Mouse (Mus musculus) kidney, postnatal 0 days (tissue): ENCODE measurements around the gene Sf1. TPM values are rescaled to one million over a fixed set of nuclear protein-coding genes. Genes with fewer than 3 reads are reported as not detected.

ENCODE experiments used
- ATAC-seq: fragments of 200-750 bp; cut with Nextera tagmentation; replicated peaks from 2 replicates; pipeline ENCODE4 v1.8.0; 2017; ENCODE audit warnings: low read depth, moderate number of reproducible peaks, moderate TSS enrichment, moderate library complexity; ENCODE audit not compliant: low FRiP score
- DNase-seq: peaks from one replicate; pipeline ENCODE4 v3.0.0-alpha.2; 2016; ENCODE audit warnings: low spot score
- H3K27ac ChIP-seq: fragments of 300-500 bp; sonication (generic); 2 replicates; pipeline ENCODE4 v1.5.1; 2014; ENCODE audit warnings: mild to moderate bottlenecking
- H3K27me3 ChIP-seq: fragments of 300-500 bp; sonication (generic); 2 replicates; pipeline ENCODE4 v1.6.1; 2014; ENCODE audit warnings: low read length, mixed read lengths; ENCODE audit not compliant: insufficient read depth
- H3K36me3 ChIP-seq: fragments of 300-500 bp; sonication (generic); 2 replicates; pipeline ENCODE4 v1.6.1; 2014; ENCODE audit warnings: low read length, mixed read lengths; ENCODE audit not compliant: insufficient read depth
- H3K4me1 ChIP-seq: fragments of 300-500 bp; sonication (generic); replicated peaks from 2 replicates; pipeline ENCODE4 v1.6.1; 2014; ENCODE audit warnings: antibody characterized with exemption, low read length, mixed read lengths; ENCODE audit not compliant: insufficient read depth
- H3K4me2 ChIP-seq: fragments of 300-500 bp; sonication (generic); 2 replicates; pipeline ENCODE4 v1.6.1; 2014; ENCODE audit warnings: mild to moderate bottlenecking, low read length, moderate library complexity, mixed read lengths
- H3K4me3 ChIP-seq: fragments of 300-500 bp; sonication (generic); replicated peaks from 2 replicates; pipeline ENCODE4 v1.5.1; 2014; ENCODE audit warnings: low read depth, low read length
- H3K9ac ChIP-seq: fragments of 300-500 bp; sonication (generic); 2 replicates; pipeline ENCODE4 v1.6.1; 2014; ENCODE audit warnings: low read depth, low read length
- H3K9me3 ChIP-seq: fragments of 300-500 bp; sonication (generic); replicated peaks from 2 replicates; pipeline ENCODE4 v1.6.1; 2016; ENCODE audit warnings: low read length, inconsistent platforms, mixed read lengths
- CTCF ChIP-seq: IDR thresholded peaks from 2 replicates; pipeline ENCODE4 v1.5.1; 2016; ENCODE audit warnings: antibody characterized with exemption, low read depth, mild to moderate bottlenecking, moderate library complexity
- WGBS: fragments of 180-500 bp; shearing (Covaris S2); extraction: QIAGEN DNeasy Blood & Tissue Kit; methylation state at CpG from one replicate; pipeline ENCODE4 v1.1.7; 2014; 5-methylcytosine and 5-hydroxymethylcytosine counted together
- polyA plus RNA-seq: library from polyadenylated mRNA; unstranded; fragments of >200 nt; fragmentation: Nextera tagmentation; extraction: Ambion mirVana; gene quantifications from 2 replicates; pipeline ENCODE4 v1.2.1, GENCODE M21; 2015

The Sf1 gene
- polyA plus RNA-seq, 1 experiment from 2014 or later: 91.1 TPM

DNA sequence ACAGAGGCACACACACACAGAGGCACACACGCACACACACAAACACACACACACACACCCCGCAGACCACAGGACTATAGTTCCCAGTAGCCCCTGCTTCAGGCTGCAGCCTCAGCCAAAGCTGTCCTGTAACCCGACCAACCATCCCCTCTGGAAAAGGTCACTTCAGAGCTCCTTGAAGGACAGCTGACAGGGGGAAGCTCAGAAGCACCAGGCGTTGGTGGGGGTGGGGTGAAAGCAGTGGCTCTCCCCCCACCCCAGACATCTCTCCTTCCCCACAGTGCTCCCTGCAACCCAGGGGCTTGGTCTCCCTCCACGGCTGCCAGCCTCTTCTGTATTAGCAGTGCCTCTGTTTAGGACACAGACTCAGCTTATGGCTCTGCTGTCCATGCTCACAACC is 20.0 kb downstream of the Sf1 start:
- no peaks in the 10 kb centered on the region for H3K27me3 ChIP-seq
- H3K27ac ChIP-seq: peak overlapping the region; percentile 77
- H3K4me3 ChIP-seq: no peak overlapping the region
- H3K4me1 ChIP-seq: peaks cover 36% of the 10 kb centered on the region
- no peak overlapping the region for H3K4me2 ChIP-seq
- no peak overlapping the region for H3K9ac ChIP-seq
- DNase-seq: no peak
- H3K36me3 ChIP-seq: no peaks in the 10 kb centered on the region
- no peak for TF ChIP-seq CTCF
- 25% methylated on average over 5 of the region's 5 CpGs for WGBS
- no peak for ATAC-seq
- H3K9me3 ChIP-seq: no peaks in the 10 kb centered on the region

DNA sequence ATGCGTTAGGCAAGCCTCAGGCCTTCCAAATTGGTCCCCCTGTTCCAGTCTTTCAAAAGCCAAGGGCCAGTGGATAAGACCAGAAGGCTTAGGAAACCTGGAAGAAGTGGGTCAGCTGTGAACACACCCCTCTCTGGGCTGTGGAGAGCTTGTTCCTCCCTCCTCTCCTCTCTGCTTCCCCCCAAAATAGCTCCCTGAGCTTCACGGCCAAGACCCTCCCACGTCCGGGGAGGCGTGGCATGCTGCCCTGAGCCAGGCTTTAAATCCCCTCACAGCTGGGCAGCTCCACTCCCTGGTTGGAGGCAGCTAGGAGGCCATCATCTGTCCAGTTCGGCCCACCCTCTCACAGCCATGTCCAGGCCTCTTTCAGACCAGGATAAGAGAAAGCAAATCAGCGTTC is 20.6 kb downstream of the Sf1 start, which contains the start of gene Pygm:
Pygm (plus strand) TSS at position 272 of the 400 bp plus-strand sequence.
- peak; percentile 91 for DNase-seq
- 13% methylated on average over 7 of the region's 7 CpGs for WGBS
- H3K9me3 ChIP-seq: no peaks in the 10 kb centered on the region
- peak; percentile 8; the same call in 1 of the 2 replicates for TF ChIP-seq CTCF
- H3K4me1 ChIP-seq: peaks cover 38% of the 10 kb centered on the region
- H3K27me3 ChIP-seq: no peaks in the 10 kb centered on the region
- H3K4me3 ChIP-seq: no peak within 1 kb of the TSS; the same call in 1 of the 2 replicates
- peak; percentile 34; the same call in 1 of the 2 replicates for ATAC-seq
- H3K4me2 ChIP-seq: peak within 1 kb of the TSS; percentile 44
- no peaks in the 10 kb centered on the region for H3K36me3 ChIP-seq
- H3K9ac ChIP-seq: peak within 1 kb of the TSS; percentile 27; the same call in 1 of the 2 replicates
- peak within 1 kb of the TSS; percentile 77 for H3K27ac ChIP-seq

DNA sequence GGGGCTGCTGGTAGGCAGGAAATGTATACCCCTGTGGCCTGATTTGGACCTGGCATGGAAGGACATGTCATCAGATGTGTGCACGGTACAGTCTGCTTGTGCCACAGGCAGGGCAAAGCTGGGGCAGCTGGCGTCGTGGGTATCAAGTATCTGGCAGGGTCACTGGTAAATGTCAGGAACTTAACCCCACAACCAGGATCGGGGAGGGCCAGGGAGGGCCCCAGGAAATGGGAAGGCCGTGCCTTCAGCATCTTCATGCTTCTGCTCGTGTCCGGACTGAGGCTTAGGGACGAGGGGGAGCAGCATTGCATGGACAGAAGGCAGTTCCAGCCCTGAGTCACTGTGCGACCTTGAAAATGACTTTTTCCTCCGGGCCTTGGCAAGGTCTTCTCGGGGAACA is 21.5 kb downstream of the Sf1 start:
- Histone ChIP-seq H3K9me3 (no peaks in the 10 kb centered on the region), H3K36me3 (no peaks in the 10 kb centered on the region), H3K9ac (0 out of 2 replicates have a peak overlapping the region, but pooled peaks have one; percentile 27), H3K4me2 (peak overlapping the region; percentile 44), H3K27ac (peak overlapping the region; percentile 77; the same call in 1 of the 2 replicates), H3K27me3 (no peaks in the 10 kb centered on the region), H3K4me1 (peaks cover 39% of the 10 kb centered on the region), H3K4me3 (no peak overlapping the region; the same call in 1 of the 2 replicates)
- no peak for ATAC-seq
- TF ChIP-seq CTCF: no peak
- 47% methylated on average over 11 of the region's 11 CpGs for WGBS
- no peak for DNase-seq

DNA sequence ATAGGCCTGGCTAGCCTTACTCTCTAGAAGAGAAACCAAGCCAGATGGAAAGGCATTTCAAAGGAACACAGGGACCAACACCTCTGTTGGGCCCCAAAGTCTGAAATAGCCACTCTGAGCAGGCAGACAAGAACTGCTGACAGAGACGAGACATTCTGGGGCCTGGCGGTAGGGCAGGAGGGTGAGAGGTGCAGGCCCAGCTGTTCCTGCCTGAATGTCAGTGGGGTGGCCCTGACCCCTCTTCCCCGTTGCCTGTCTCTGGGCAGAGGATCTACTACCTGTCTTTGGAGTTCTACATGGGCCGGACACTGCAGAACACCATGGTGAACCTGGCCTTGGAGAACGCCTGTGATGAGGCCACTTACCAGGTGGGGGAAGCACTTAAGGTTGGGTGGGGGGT is 21.9 kb downstream of the Sf1 start:
- no peaks in the 10 kb centered on the region for H3K27me3 ChIP-seq
- H3K4me1 ChIP-seq: peaks cover 39% of the 10 kb centered on the region
- no peaks in the 10 kb centered on the region for H3K36me3 ChIP-seq
- DNase-seq: no peak
- no peak overlapping the region for H3K9ac ChIP-seq
- no peak for ATAC-seq
- 71% methylated on average over 5 of the region's 5 CpGs for WGBS
- no peak overlapping the region for H3K4me3 ChIP-seq
- H3K27ac ChIP-seq: no peak overlapping the region
- no peaks in the 10 kb centered on the region for H3K9me3 ChIP-seq
- TF ChIP-seq CTCF: no peak
- H3K4me2 ChIP-seq: peak overlapping the region; percentile 44; the same call in 1 of the 2 replicates

DNA sequence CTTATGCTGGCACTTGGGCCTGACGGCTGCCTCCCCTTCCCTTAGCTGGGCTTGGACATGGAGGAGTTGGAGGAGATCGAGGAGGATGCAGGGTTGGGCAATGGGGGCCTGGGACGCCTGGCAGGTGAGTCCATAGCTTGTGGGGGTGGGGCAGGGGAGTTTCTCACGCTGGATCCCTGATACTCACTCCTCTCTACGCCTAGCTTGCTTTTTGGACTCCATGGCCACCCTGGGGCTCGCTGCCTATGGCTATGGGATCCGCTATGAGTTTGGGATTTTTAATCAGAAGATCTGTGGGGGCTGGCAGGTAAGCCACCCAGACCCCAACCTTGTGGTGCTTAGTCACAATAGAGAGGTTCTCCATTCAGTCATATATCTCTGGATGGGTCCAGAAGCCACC is 22.3 kb downstream of the Sf1 start:
- Histone ChIP-seq H3K4me3 (no peak overlapping the region), H3K36me3 (no peaks in the 10 kb centered on the region), H3K9me3 (no peaks in the 10 kb centered on the region), H3K4me1 (peaks cover 39% of the 10 kb centered on the region), H3K27me3 (no peaks in the 10 kb centered on the region), H3K9ac (no peak overlapping the region), H3K27ac (no peak overlapping the region), H3K4me2 (peak overlapping the region; percentile 44; the same call in 1 of the 2 replicates)
- 75% methylated on average over 7 of the region's 7 CpGs for WGBS
- DNase-seq: no peak
- no peak for TF ChIP-seq CTCF
- no peak for ATAC-seq

DNA sequence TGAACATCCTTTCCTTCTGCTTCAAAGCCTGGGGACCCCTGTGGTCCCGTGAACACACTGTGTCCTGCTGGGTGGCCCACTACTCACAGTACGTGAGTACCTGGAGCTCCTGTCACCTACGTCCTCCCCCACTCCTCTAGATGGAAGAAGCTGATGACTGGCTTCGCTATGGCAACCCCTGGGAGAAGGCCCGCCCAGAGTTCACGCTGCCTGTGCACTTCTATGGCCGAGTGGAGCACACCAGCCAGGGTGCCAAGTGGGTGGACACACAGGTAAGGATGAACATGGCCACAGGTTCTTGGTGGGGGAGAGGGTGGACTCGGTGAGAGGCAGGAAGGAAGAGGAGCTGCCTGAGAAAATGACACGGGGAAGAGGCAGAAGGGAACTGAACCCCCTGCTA is 22.7 kb downstream of the Sf1 start:
- Histone ChIP-seq H3K9me3 (no peaks in the 10 kb centered on the region), H3K4me1 (peaks cover 39% of the 10 kb centered on the region), H3K36me3 (no peaks in the 10 kb centered on the region), H3K9ac (no peak overlapping the region), H3K4me3 (no peak overlapping the region), H3K27ac (no peak overlapping the region), H3K27me3 (no peaks in the 10 kb centered on the region), H3K4me2 (no peak overlapping the region)
- no peak for TF ChIP-seq CTCF
- DNase-seq (no peak), ATAC-seq (no peak)
- WGBS: 63% methylated on average over 9 of the region's 9 CpGs

DNA sequence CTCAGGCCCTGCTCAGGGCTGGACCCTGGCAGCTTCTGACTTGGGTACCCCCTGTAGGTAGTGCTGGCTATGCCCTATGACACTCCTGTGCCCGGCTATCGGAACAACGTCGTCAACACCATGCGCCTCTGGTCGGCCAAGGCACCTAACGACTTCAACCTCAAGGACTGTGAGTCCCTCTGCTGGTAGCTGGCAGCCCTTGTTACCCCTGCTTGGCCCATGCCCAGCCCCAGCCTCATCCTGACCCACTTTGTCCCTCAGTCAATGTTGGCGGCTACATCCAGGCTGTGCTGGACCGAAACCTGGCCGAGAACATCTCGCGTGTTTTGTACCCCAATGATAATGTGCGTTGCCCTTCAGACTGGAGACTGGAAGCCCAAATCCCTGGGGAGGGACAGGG is 24.5 kb downstream of the Sf1 start:
- no peak overlapping the region for H3K9ac ChIP-seq
- H3K36me3 ChIP-seq: 0 out of 2 replicates have a peak, but pooled peaks cover 3% of the 10 kb centered on the region
- no peak for DNase-seq
- H3K4me2 ChIP-seq: no peak overlapping the region
- no peak overlapping the region for H3K27ac ChIP-seq
- H3K27me3 ChIP-seq: no peaks in the 10 kb centered on the region
- peaks cover 36% of the 10 kb centered on the region for H3K4me1 ChIP-seq
- no peak overlapping the region for H3K4me3 ChIP-seq
- ATAC-seq: no peak
- peak; percentile 39; the same call in 1 of the 2 replicates for TF ChIP-seq CTCF
- H3K9me3 ChIP-seq: no peaks in the 10 kb centered on the region
- WGBS: 81% methylated on average over 13 of the region's 13 CpGs
